9 mouse cellular contexts compared by ENCODE assay signal in the genomic region with DNA sequence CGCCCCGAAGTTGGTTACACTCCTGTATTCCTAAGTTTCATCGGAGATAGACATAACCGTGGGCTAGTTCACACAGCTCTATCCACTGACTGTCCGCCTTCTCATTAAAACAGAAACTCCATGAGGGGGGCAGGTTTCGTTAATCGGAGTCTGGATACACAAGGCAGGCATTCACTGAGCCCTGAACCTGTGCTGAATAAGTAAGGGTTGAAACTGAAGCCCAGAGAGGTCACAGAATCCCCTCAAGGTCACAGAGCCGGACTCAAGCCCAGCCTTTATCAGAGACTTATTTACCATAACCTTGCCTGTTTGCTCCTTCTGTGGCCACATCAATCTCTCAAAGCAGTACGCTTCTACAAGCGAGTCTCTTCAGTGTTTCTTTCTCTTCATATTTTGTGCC. TPM values are rescaled to one million over a fixed set of nuclear protein-coding genes. Genes with fewer than 3 reads are reported as not detected.
A peak's percentile ranks its signal among the peaks of the same experiment; 100 is the strongest.
DNase-seq lines count a peak whose midpoint lies in the region; ATAC-seq and TF ChIP-seq lines count a peak whose summit lies in the region.
"Had no signal": no experiment of that assay in that cellular context is flagged by ENCODE, and none has a peak within 500 bp of the region (broad histone marks: within the 10 kb centered on the region; RNA-seq: fewer than 3 reads in every experiment).

No protein-coding gene starts in this region.

- peaks cover 14% of the 10 kb centered on the region for H3K4me1 ChIP-seq in heart, adult 2 months (ENCODE audit: control insufficient read depth, insufficient read depth, low read length)
- peaks cover 29% of the 10 kb centered on the region for H3K4me1 ChIP-seq in forebrain, embryonic 13.5 days
- peaks cover 24% of the 10 kb centered on the region for H3K4me1 ChIP-seq in liver, embryonic 13.5 days (replicated peaks)

- no peaks in the 10 kb centered on the region for H3K9me3 ChIP-seq in forebrain, embryonic 13.5 days (replicated peaks)
- no peaks in the 10 kb centered on the region for H3K9me3 ChIP-seq in liver, embryonic 13.5 days (replicated peaks)

- ATAC-seq in forebrain, embryonic 13.5 days: no peak
- no peak for ATAC-seq in liver, embryonic 13.5 days (ENCODE audit: low read depth)

- H3K36me3 ChIP-seq in heart, adult 2 months (ENCODE audit: control insufficient read depth, insufficient read depth, low read length): peaks cover 24% of the 10 kb centered on the region
- 0 out of 2 replicates have a peak, but pooled peaks cover 4% of the 10 kb centered on the region for H3K36me3 ChIP-seq in forebrain, embryonic 13.5 days (ENCODE audit: poor library complexity, severe bottlenecking)
- no peaks in the 10 kb centered on the region for H3K36me3 ChIP-seq in liver, embryonic 13.5 days

- peak overlapping the region; percentile 86 for H3K4me2 ChIP-seq in forebrain, embryonic 13.5 days
- peak overlapping the region; percentile 87 for H3K4me2 ChIP-seq in liver, embryonic 13.5 days

- H3K27ac ChIP-seq in heart, adult 2 months: peak overlapping the region; percentile 93
- no peak overlapping the region for H3K27ac ChIP-seq in forebrain, embryonic 13.5 days
- 0 out of 2 replicates have a peak overlapping the region, but pooled peaks have one; percentile 27 for H3K27ac ChIP-seq in liver, embryonic 13.5 days

- H3K9ac ChIP-seq in heart, adult 2 months (ENCODE audit: low read depth, low read length): peak overlapping the region; percentile 73
- no peak overlapping the region for H3K9ac ChIP-seq in forebrain, embryonic 13.5 days
- peak overlapping the region; percentile 94 for H3K9ac ChIP-seq in liver, embryonic 13.5 days

- peak overlapping the region; percentile 98 for H3K4me3 ChIP-seq in heart, adult 2 months
- peak overlapping the region; percentile 92 for H3K4me3 ChIP-seq in forebrain, embryonic 13.5 days
- H3K4me3 ChIP-seq in liver, embryonic 13.5 days (replicated peaks): peak overlapping the region; percentile 94

- no peaks in the 10 kb centered on the region for H3K27me3 ChIP-seq in heart, adult 2 months (ENCODE audit: control insufficient read depth, insufficient read depth, low read length)
- H3K27me3 ChIP-seq in forebrain, embryonic 13.5 days: no peaks in the 10 kb centered on the region
- no peaks in the 10 kb centered on the region for H3K27me3 ChIP-seq in liver, embryonic 13.5 days
- H3K27me3 ChIP-seq: CH12.LX had no signal

- H3K79me2 ChIP-seq in heart, adult 2 months (replicated peaks; ENCODE audit: control insufficient read depth, insufficient read depth, low read length): peaks cover 8% of the 10 kb centered on the region

- TF ChIP-seq CTCF in heart, adult 2 months (IDR thresholded peaks at IDR 0.05): no peak

- no peak for TF ChIP-seq POLR2A in heart, adult 2 months (IDR thresholded peaks at IDR 0.05; ENCODE audit: insufficient read depth, low read depth, low read length)

- 45% methylated on average over 10 of the region's 10 CpGs for WGBS in heart, adult 2 months
- 76% methylated on average over 10 of the region's 10 CpGs for WGBS in forebrain, embryonic 13.5 days
- WGBS in liver, embryonic 13.5 days (ENCODE audit: insufficient replicate concordance): 76% methylated on average over 10 of the region's 10 CpGs

- TF ChIP-seq EP300 in heart, adult 2 months (IDR thresholded peaks at IDR 0.05; ENCODE audit: insufficient read depth, low read depth, low read length): no peak

- intact Hi-C loops in heart, adult 2 months (cut with DNase I): loop anchor here (5.0 to 10.0 kb wide), 3 partner anchors 53 to 200 kb away; partner anchors contain the start of genes Cebpz and Ndufaf7

- no peak for DNase-seq in heart, adult 2 months
- no peak for DNase-seq in heart, adult 18-20 months
- DNase-seq in ES-CJ7 (ENCODE audit: low read depth, low spot score): peak; percentile 36
- DNase-seq in liver, embryonic 13.5 days: no peak
- no peak for DNase-seq in urinary bladder, postnatal 10 days (ENCODE audit: low spot score)
- DNase-seq in embryo, embryonic 11 days: no peak
- DNase-seq in spleen, postnatal 10 days (ENCODE audit: low spot score in 2 of 2): no peak

RNA-seq across cellular contexts. Expression of gene Strn, which starts 2.2 kb away (rescaled TPM):
- total RNA-seq in heart, adult 2 months (2021): 10 to 100 TPM; 20.3 to 24.2 TPM
- polyA plus RNA-seq in heart, adult 2 months (2012; rRNA removed): 6.1 and 11.8 TPM in 2 replicates
- total RNA-seq in heart, adult 18-20 months (2021): 10 to 100 TPM; 22.5 to 23.0 TPM
- 4.5 and 5.8 TPM in 2 replicates for polyA plus RNA-seq in forebrain, embryonic 13.5 days (2015; fragmentation: Nextera tagmentation; extraction: Ambion mirVana)
- polyA plus RNA-seq in liver, embryonic 13.5 days (2015; fragmentation: Nextera tagmentation; extraction: Ambion mirVana): 2.3 and 2.8 TPM in 2 replicates
